Mouse (Mus musculus) cerebellum, postnatal 4 days (tissue): ENCODE data around the gene Edn2.

ENCODE experiments used
- DNase-seq, 2 experiments: peaks; one replicate each; pipeline ENCODE4 v3.0.0; 2022; ENCODE audit warnings: low spot score in 2 of 2, mixed read lengths in 1 of 2

Edn2 gene

GRCm38 (mm10) chr4:120200551-120201266 lies 39.7 kb downstream of the Edn2 start:
- DNase-seq = no peak

DNA sequence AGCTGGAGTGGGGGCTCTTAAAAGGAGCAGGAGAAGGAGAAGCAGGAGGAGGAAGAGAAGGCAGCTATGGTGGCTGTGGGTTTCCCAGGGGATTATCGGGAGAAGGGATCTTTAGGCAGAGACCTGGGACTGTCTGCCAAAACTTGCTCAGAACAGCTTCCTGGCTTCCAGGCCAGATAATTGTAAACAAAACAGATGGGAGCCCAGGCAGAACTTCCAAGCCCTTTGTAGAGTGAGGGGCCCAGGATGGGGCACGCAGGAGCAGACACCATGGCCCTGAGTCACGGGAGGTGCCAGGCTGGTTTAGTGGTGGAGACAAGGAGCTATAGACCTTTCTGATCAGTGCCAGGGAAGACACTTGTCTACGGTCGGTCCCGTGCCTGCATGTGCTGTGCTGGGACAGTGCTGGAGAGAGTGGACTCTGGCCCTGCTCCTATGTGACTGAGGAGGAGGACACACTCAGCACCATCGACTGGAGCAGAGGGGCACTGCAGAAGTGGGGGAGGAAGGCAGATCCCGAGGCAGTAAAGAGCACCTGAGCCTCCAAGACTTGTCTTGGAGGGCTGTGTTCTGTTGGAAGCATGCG lies 43.4 kb downstream of the Edn2 start:
- no peak for DNase-seq

GRCm38 (mm10) chr4:120206471-120206891 lies 45.5 kb downstream of the Edn2 start:
- DNase-seq = no peak

- no peak for DNase-seq
Measured at GRCm38 (mm10) chr4:120212080-120212479, 51.1 kb downstream of the Edn2 start.

- DNase-seq = no peak
Measured at GRCm38 (mm10) chr4:120212812-120213211, 51.8 kb downstream of the Edn2 start.

DNA sequence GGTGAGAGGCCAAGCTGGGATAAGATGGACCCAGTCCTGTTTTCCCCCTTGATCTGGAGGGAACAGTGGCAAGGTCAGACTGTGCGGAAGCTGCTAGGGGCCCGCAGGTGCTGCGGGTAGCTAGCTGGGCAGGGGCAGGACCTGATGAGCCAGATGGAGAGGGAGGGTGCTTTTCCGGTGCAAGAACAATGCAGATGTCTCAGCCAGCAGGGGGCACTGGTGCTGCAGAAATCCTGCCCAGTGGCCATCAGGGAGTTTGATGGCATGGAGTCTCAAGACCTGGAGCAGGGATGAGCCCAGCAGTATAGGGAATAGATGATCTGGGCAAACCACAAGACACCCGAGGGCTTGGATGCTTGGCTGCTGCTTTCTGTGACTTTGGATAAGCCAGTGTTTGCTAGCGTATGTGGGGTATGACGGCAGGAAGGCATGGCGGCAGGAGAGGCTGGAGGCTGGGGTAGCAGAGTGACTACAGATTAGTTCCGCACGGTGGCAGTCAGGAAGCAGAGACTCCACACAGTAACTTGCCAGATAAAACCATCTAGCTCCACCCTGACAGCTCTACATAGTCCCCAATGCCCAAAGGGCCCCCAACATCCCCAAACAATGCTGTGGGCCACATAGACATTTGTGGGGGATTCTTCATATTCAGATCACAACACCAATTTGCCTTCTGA lies 55.0 kb downstream of the Edn2 start:
- peak; percentile 63 to 70 for DNase-seq

GRCm38 (mm10) chr4:120216883-120217282 lies 55.9 kb downstream of the Edn2 start:
- DNase-seq = no peak
